Mouse (Mus musculus): ENCODE measurements around the gene Mgam. TPM values are rescaled to one million over a fixed set of nuclear protein-coding genes. Genes with fewer than 3 reads are reported as not detected.
"Not testable (repeated sequence)": the region's sequence is repeated elsewhere in the genome, so short reads cannot be mapped to it uniquely, and the experiment has no call there.

Mgam gene
- total RNA-seq (2021) = 1 to 10 TPM; 1.2 to 1.4 TPM

- DNase-seq = no peak
- intact Hi-C loops (cut with DNase I) = no loop called here
Observed at GRCm38 (mm10) chr6:40628406-40629000, at the start of gene Mgam. Gene Mgam, plus strand, starts transcription at chr6:40628831.

- intact Hi-C loops (cut with DNase I) = no loop called here
- DNase-seq = no peak
Observed at GRCm38 (mm10) chr6:40584336-40584735, 44.3 kb upstream of the Mgam start.

- intact Hi-C loops (cut with DNase I) = no loop called here
- no peak for DNase-seq
Observed at GRCm38 (mm10) chr6:40585645-40586044, 43.0 kb upstream of the Mgam start, which contains the start of gene Clec5a. Gene Clec5a, minus strand, starts transcription at chr6:40585821.

GRCm38 (mm10) chr6:40588346-40588745, 40.3 kb upstream of the Mgam start:
- DNase-seq = no peak
- intact Hi-C loops (cut with DNase I) = no loop called here

GRCm38 (mm10) chr6:40594804-40595550, 33.7 kb upstream of the Mgam start:
- intact Hi-C loops (cut with DNase I) = no loop called here
- no peak for DNase-seq

GRCm38 (mm10) chr6:40598546-40598945, 30.1 kb upstream of the Mgam start:
- DNase-seq; intact Hi-C loops (cut with DNase I): not testable (repeated sequence)

- intact Hi-C loops (cut with DNase I) = no loop called here
- peak; percentile 24 to 32 for DNase-seq
Observed at GRCm38 (mm10) chr6:40607431-40607830, 21.2 kb upstream of the Mgam start.

GRCm38 (mm10) chr6:40610244-40610643, 18.4 kb upstream of the Mgam start:
- intact Hi-C loops (cut with DNase I) = no loop called here
- DNase-seq = no peak

GRCm38 (mm10) chr6:40613260-40613852, 15.3 kb upstream of the Mgam start, which contains the start of gene Tas2r138:
Gene Tas2r138, minus strand, starts transcription at chr6:40613310.
- no peak for DNase-seq
- intact Hi-C loops (cut with DNase I) = no loop called here

- DNase-seq = peak; percentile 75 to 82
- intact Hi-C loops (cut with DNase I) = loop anchor here (1.0 kb wide), 1 partner anchor 71 kb away; no protein-coding TSS in a partner anchor
Observed at GRCm38 (mm10) chr6:40617965-40618364, 10.7 kb upstream of the Mgam start.

GRCm38 (mm10) chr6:40626111-40626510, 2.5 kb upstream of the Mgam start:
- no peak for DNase-seq
- intact Hi-C loops (cut with DNase I) = no loop called here

- intact Hi-C loops (cut with DNase I) = no loop called here
- DNase-seq = no peak
Observed at GRCm38 (mm10) chr6:40634640-40635071, 6.0 kb downstream of the Mgam start.

- intact Hi-C loops (cut with DNase I) = no loop called here
- no peak for DNase-seq
Observed at GRCm38 (mm10) chr6:40635559-40635958, 6.9 kb downstream of the Mgam start.

- intact Hi-C loops (cut with DNase I) = no loop called here
- DNase-seq = no peak
Observed at GRCm38 (mm10) chr6:40637755-40638154, 9.1 kb downstream of the Mgam start.

GRCm38 (mm10) chr6:40640710-40641538, 12.3 kb downstream of the Mgam start:
- DNase-seq = no peak

GRCm38 (mm10) chr6:40645701-40646100, 17.1 kb downstream of the Mgam start:
- intact Hi-C loops (cut with DNase I) = no loop called here

More at GRCm38 (mm10) chr6:40640710-40641538, 12.3 kb downstream of the Mgam start:
- intact Hi-C loops (cut with DNase I) = no loop called here

GRCm38 (mm10) chr6:40650953-40651352, 22.3 kb downstream of the Mgam start:
- no peak for DNase-seq
- intact Hi-C loops (cut with DNase I) = no loop called here

More at GRCm38 (mm10) chr6:40645701-40646100, 17.1 kb downstream of the Mgam start:
- DNase-seq = no peak

- DNase-seq = no peak
- intact Hi-C loops (cut with DNase I) = no loop called here
Observed at GRCm38 (mm10) chr6:40660930-40661329, 32.3 kb downstream of the Mgam start.

GRCm38 (mm10) chr6:40689180-40689579, 60.5 kb downstream of the Mgam start:
- intact Hi-C loops (cut with DNase I) = loop anchor here (1.0 to 2.0 kb wide), 2 partner anchors 71 to 208 kb away; no protein-coding TSS in a partner anchor

GRCm38 (mm10) chr6:40692007-40692406, 63.4 kb downstream of the Mgam start:
- DNase-seq = peak in 1 of 2 experiments; percentile 8
- intact Hi-C loops (cut with DNase I) = not testable (repeated sequence)

More at GRCm38 (mm10) chr6:40689180-40689579, 60.5 kb downstream of the Mgam start:
- DNase-seq = peak; percentile 62 to 72
